Mouse (Mus musculus) spleen, adult 12 weeks (tissue): Measurements from ENCODE around the gene Sbds.

Experiments
- DNase-seq: peaks from one replicate; pipeline ENCODE4 v3.0.0; 2022; ENCODE audit warnings: low spot score

The Sbds gene

GRCm38 (mm10) chr5:130255017-130255720, at the start of gene Sbds, which contains the start of gene Tyw1:
Gene Sbds, minus strand, starts transcription at chr5:130255530.
Gene Tyw1, plus strand, starts transcription at chr5:130255619.
- peak; percentile 95 for DNase-seq

- DNase-seq, result no peak
Measured at GRCm38 (mm10) chr5:130303611-130304010, 48.3 kb upstream of the Sbds start.

- DNase-seq, result no peak
Measured at GRCm38 (mm10) chr5:130299526-130299925, 44.2 kb upstream of the Sbds start.

GRCm38 (mm10) chr5:130298831-130299460, 43.6 kb upstream of the Sbds start:
- DNase-seq, result no peak

- DNase-seq, result no peak
Measured at GRCm38 (mm10) chr5:130296071-130296470, 40.7 kb upstream of the Sbds start.

- DNase-seq, result no peak
Measured at GRCm38 (mm10) chr5:130294598-130294997, 39.3 kb upstream of the Sbds start.

- DNase-seq, result no peak
Measured at GRCm38 (mm10) chr5:130293941-130294340, 38.6 kb upstream of the Sbds start.

GRCm38 (mm10) chr5:130292976-130293375, 37.6 kb upstream of the Sbds start:
- no peak for DNase-seq

GRCm38 (mm10) chr5:130290775-130291174, 35.4 kb upstream of the Sbds start:
- no peak for DNase-seq

- DNase-seq, result no peak
Measured at GRCm38 (mm10) chr5:130290242-130290641, 34.9 kb upstream of the Sbds start.

GRCm38 (mm10) chr5:130288106-130288505, 32.8 kb upstream of the Sbds start:
- DNase-seq, result no peak

- DNase-seq, result no peak
Measured at GRCm38 (mm10) chr5:130283079-130283732, 27.9 kb upstream of the Sbds start.

- DNase-seq, result no peak
Measured at GRCm38 (mm10) chr5:130278011-130278472, 22.7 kb upstream of the Sbds start.

- DNase-seq, result no peak
Measured at GRCm38 (mm10) chr5:130275509-130275908, 20.2 kb upstream of the Sbds start.

GRCm38 (mm10) chr5:130273046-130273445, 17.7 kb upstream of the Sbds start:
- DNase-seq, result no peak

- no peak for DNase-seq
Measured at GRCm38 (mm10) chr5:130272344-130272743, 17.0 kb upstream of the Sbds start.

GRCm38 (mm10) chr5:130268976-130269375, 13.6 kb upstream of the Sbds start:
- no peak for DNase-seq

GRCm38 (mm10) chr5:130267316-130267715, 12.0 kb upstream of the Sbds start:
- DNase-seq, result no peak

- DNase-seq, result peak; percentile 56
Measured at GRCm38 (mm10) chr5:130266651-130267050, 11.3 kb upstream of the Sbds start.

GRCm38 (mm10) chr5:130264433-130265005, 9.2 kb upstream of the Sbds start:
- DNase-seq, result no peak

- no peak for DNase-seq
Measured at GRCm38 (mm10) chr5:130263454-130263853, 8.1 kb upstream of the Sbds start.

- DNase-seq, result no peak
Measured at GRCm38 (mm10) chr5:130257303-130257702, 2.0 kb upstream of the Sbds start.
